Mouse (Mus musculus) lung, embryonic 16.5 days (tissue): Measurements from ENCODE around the gene Trim69. TPM values are rescaled to one million over a fixed set of nuclear protein-coding genes. Genes with fewer than 3 reads are reported as not detected.
"Not testable (repeated sequence)": the region's sequence is repeated elsewhere in the genome, so short reads cannot be mapped to it uniquely, and the experiment has no call there.

ENCODE experiments used
- ATAC-seq: fragments of 200-750 bp; cut with Nextera tagmentation; 2 replicates; pipeline ENCODE4 v1.8.0; 2017; ENCODE audit warnings: low read depth, mild to moderate bottlenecking, moderate library complexity
- H3K27ac ChIP-seq: fragments of 300-500 bp; sonication (generic); 2 replicates; pipeline ENCODE4 v1.5.1; 2014; ENCODE audit warnings: mild to moderate bottlenecking, control low read depth, low read length
- H3K27me3 ChIP-seq: fragments of 300-500 bp; sonication (generic); 2 replicates; pipeline ENCODE4 v1.6.1; 2014; ENCODE audit warnings: low read depth, low read length, mixed read lengths; ENCODE audit not compliant: control insufficient read depth, insufficient read depth
- H3K36me3 ChIP-seq: fragments of 300-500 bp; sonication (generic); 2 replicates; pipeline ENCODE4 v1.6.1; 2014; ENCODE audit warnings: low read length; ENCODE audit not compliant: control insufficient read depth, insufficient read depth
- H3K4me1 ChIP-seq: fragments of 300-500 bp; sonication (generic); replicated peaks from 2 replicates; pipeline ENCODE4 v1.6.1; 2014; ENCODE audit warnings: low read length, mixed read lengths; ENCODE audit not compliant: control insufficient read depth, insufficient read depth
- H3K4me2 ChIP-seq: fragments of 300-500 bp; sonication (generic); 2 replicates; pipeline ENCODE4 v1.6.1; 2014; ENCODE audit warnings: low read depth, low read length, control low read depth
- H3K4me3 ChIP-seq: fragments of 300-500 bp; sonication (generic); 2 replicates; pipeline ENCODE4 v1.5.1; 2014; ENCODE audit warnings: mild to moderate bottlenecking, low read length, control low read depth
- H3K9ac ChIP-seq: fragments of 300-500 bp; sonication (generic); 2 replicates; pipeline ENCODE4 v1.6.1; 2014; ENCODE audit warnings: low read length, control low read depth
- H3K9me3 ChIP-seq: fragments of 300-500 bp; sonication (generic); 2 replicates; pipeline ENCODE4 v1.6.1; 2016; ENCODE audit warnings: low read length; ENCODE audit not compliant: control insufficient read depth
- WGBS: fragments of 180-500 bp; shearing (Covaris S2); extraction: QIAGEN DNeasy Blood & Tissue Kit; methylation state at CpG from one replicate; pipeline ENCODE4 v1.1.7; 2014; 5-methylcytosine and 5-hydroxymethylcytosine counted together
- polyA plus RNA-seq: library from polyadenylated mRNA; unstranded; fragments of >200 nt; fragmentation: Nextera tagmentation; extraction: Ambion mirVana; gene quantifications from 2 replicates; pipeline ENCODE4 v1.2.1, GENCODE M21; 2015

Trim69 gene
- polyA plus RNA-seq, 1 experiment from 2014 or later: 0.11 TPM

DNA sequence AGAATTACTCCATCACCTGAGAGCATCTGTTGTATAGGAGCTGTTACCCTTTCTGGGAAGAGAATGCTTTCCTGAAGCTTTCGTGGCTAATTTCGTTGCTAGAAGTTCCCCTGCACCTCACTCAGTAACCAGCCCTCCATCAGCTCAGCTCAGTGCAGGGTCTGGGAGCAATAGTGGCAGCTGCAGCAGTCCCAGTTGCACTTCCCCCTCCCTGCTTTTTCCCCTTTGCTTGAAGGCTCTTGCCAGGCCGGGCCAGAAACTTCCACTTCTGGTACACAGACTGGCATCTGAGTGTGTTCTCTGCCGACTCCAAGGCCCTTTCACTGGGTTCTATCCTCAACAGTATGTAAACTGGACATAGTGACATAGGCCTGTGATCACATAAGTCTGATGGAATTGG, 24.6 kb downstream of the Trim69 start:
- ATAC-seq: no peak
- Histone ChIP-seq H3K4me1 (no peaks in the 10 kb centered on the region), H3K27ac (no peak overlapping the region), H3K9ac (no peak overlapping the region), H3K4me3 (no peak overlapping the region), H3K27me3 (no peaks in the 10 kb centered on the region), H3K36me3 (no peaks in the 10 kb centered on the region), H3K9me3 (no peaks in the 10 kb centered on the region), H3K4me2 (no peak overlapping the region)
- 69% methylated on average over 4 of the region's 4 CpGs for WGBS

DNA sequence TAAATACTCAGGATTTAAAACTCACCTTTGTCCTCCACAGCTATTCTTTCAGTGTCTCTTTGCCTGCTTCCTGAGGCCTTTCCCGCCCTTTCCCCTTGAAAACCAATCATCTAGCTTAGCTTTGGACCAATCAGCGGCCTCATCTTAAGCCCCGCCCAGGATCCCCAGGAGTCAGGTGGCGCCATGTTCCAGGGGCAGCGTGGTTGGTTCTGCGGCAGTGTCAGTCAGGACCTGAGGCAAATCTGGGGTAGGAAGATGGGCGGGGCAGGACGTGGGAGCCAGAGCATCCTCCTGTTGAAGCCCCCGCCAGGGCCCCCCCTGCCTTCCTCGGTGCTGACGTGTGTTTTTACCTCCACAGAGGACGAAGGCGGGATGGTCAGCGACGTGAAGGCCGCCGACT, 25.6 kb downstream of the Trim69 start, which contains the start of the genes Patl2 and Terb2:
Gene Patl2, minus strand, starts transcription at position 84 of the 400 bp plus-strand sequence.
Gene Terb2, plus strand, starts transcription at position 167 of the 400 bp plus-strand sequence.
- Histone ChIP-seq H3K27me3 (no peaks in the 10 kb centered on the region), H3K4me3 (no peak within 1 kb of the TSS), H3K4me1 (no peaks in the 10 kb centered on the region), H3K27ac (no peak within 1 kb of the TSS), H3K9me3 (no peaks in the 10 kb centered on the region), H3K4me2 (no peak within 1 kb of the TSS), H3K36me3 (no peaks in the 10 kb centered on the region), H3K9ac (no peak within 1 kb of the TSS)
- ATAC-seq: no peak
- WGBS: 71% methylated on average over 17 of the region's 17 CpGs

DNA sequence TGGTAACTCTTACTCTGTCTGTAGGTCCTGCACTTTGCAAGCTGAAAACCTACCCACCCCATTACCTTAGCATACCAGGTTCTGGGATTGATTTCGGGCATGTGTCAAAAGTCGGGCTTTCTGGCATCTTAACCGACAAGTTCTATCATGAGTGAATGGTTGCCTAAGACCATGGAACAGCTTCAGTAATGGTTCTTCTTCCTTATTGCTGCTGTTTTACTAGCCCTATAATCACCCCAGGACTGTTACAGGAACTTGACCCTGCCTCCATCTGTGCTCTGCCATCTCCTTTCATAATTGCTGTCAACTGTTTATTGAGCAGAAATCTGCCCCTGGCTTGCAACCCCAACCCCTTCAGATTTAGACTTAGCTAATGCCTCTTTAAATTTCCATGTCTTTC, 26.3 kb downstream of the Trim69 start:
- no peak overlapping the region for H3K9ac ChIP-seq
- H3K4me3 ChIP-seq: no peak overlapping the region
- no peak for ATAC-seq
- H3K4me1 ChIP-seq: no peaks in the 10 kb centered on the region
- H3K27ac ChIP-seq: no peak overlapping the region
- no peaks in the 10 kb centered on the region for H3K27me3 ChIP-seq
- H3K36me3 ChIP-seq: no peaks in the 10 kb centered on the region
- H3K9me3 ChIP-seq: no peaks in the 10 kb centered on the region
- H3K4me2 ChIP-seq: no peak overlapping the region
- 95% methylated on average over 3 of the region's 3 CpGs for WGBS

DNA sequence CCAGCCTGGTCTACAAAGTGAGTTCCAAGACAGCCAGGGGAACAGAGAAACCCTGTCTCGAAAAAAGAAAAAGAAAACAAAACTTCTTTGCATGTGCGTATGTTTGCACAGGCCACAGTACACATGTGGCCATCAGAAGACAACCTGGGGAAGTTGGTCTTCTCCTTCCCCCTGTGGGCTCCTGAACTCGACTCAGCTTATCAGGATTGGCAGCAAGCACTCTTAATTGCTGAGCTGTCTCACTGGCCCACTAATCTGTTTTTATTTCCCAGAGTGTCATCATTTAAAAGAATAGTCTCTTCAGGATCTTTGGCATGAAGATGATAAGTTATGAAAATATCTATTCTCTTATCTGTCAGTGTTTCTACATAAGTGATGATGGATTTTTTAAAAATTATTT, 31.3 kb downstream of the Trim69 start:
- ATAC-seq: no peak
- H3K9me3 ChIP-seq: no peaks in the 10 kb centered on the region
- no peaks in the 10 kb centered on the region for H3K36me3 ChIP-seq
- no peak overlapping the region for H3K27ac ChIP-seq
- WGBS: 65% methylated on average over 3 of the region's 3 CpGs
- H3K4me3 ChIP-seq: no peak overlapping the region
- no peak overlapping the region for H3K9ac ChIP-seq
- H3K4me2 ChIP-seq: no peak overlapping the region
- no peaks in the 10 kb centered on the region for H3K4me1 ChIP-seq
- no peaks in the 10 kb centered on the region for H3K27me3 ChIP-seq

DNA sequence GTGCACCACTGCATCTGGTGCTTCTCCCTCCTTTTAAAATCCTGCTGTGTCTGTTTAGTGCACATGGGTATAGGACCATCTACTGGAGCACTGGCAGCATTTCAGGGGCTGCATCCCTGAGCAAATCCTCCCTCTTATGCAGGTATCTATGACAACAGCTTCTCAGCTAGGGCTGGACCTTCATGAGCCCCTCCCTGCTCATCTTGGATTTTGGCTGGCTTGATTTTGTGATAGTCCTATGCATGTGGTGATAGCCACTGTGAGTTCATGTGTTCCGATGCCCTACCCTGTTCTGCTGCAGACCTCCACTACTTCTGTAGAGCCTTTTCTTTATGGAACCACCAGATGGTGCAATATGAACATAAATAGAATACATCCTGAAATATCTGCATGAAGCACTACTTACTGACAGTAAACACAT, 34.0 kb downstream of the Trim69 start:
- WGBS: 60% methylated on average over 1 of the region's 1 CpGs
- Histone ChIP-seq H3K27me3 (no peaks in the 10 kb centered on the region), H3K27ac (no peak overlapping the region), H3K4me3 (no peak overlapping the region), H3K9ac (no peak overlapping the region), H3K4me1 (no peaks in the 10 kb centered on the region), H3K9me3 (no peaks in the 10 kb centered on the region), H3K4me2 (no peak overlapping the region), H3K36me3 (no peaks in the 10 kb centered on the region)
- ATAC-seq: no peak

DNA sequence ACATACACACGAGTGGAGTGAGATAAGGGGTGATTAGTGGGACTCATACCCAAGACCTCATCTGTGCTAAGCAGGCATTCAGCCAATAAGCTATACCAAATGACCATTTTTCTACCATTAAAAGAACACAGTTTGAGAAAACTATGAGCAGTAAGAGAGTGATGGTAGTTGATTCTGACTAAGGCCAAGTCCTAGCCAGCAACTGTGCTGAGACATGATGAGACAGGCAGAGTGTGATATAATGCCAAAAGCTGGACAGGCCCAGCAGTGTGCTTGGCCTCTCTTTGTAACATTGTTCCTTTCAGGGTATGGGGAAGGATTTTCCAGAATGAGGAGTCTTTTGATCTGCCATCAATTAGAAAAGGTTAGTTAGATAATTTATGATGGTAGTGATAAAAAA, 41.0 kb downstream of the Trim69 start:
- Histone ChIP-seq H3K4me2 (no peak overlapping the region), H3K4me1 (no peaks in the 10 kb centered on the region), H3K36me3 (no peaks in the 10 kb centered on the region), H3K27me3 (no peaks in the 10 kb centered on the region), H3K9ac (no peak overlapping the region), H3K9me3 (no peaks in the 10 kb centered on the region), H3K27ac (no peak overlapping the region), H3K4me3 (no peak overlapping the region)
- 39% methylated on average over 1 of the region's 1 CpGs for WGBS
- peak; percentile 54 for ATAC-seq

DNA sequence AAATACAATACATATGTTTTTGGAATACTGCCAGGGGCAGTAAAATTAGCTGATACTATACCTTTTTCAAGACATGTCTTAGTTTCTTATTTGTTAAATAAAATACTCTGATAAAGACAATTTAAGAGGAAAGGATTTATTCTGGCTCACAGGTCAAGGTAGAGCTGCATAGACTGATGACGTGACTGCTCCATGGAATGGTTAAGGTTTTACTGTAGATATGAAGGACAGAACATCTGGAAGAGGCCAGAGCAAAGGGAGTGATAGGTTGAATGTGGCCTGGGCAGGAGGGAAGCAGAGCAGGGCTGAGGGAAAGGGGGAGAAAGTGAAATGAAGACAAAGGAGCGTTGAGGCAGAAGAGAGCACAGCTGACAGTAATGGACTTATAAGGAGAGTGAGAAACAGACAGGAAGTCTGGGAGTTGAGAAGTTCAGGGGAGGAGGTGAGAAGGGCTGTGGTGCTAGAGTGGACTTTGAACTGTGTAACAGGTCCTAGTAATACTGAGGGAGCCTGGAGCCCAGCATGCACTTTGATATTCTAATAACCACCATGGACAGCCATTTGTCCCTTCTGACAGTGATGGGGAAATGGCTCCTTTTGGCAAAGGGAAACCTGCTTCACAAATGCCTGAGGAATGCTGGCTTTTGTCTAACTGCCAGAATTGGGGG, 46.1 kb downstream of the Trim69 start:
- H3K9me3 ChIP-seq: no peaks in the 10 kb centered on the region
- no peaks in the 10 kb centered on the region for H3K27me3 ChIP-seq
- no peak for ATAC-seq
- H3K4me3 ChIP-seq: no peak overlapping the region
- no peaks in the 10 kb centered on the region for H3K4me1 ChIP-seq
- no peak overlapping the region for H3K27ac ChIP-seq
- no peak overlapping the region for H3K4me2 ChIP-seq
- H3K9ac ChIP-seq: no peak overlapping the region
- H3K36me3 ChIP-seq: no peaks in the 10 kb centered on the region
- WGBS: 42% methylated on average over 2 of the region's 2 CpGs

DNA sequence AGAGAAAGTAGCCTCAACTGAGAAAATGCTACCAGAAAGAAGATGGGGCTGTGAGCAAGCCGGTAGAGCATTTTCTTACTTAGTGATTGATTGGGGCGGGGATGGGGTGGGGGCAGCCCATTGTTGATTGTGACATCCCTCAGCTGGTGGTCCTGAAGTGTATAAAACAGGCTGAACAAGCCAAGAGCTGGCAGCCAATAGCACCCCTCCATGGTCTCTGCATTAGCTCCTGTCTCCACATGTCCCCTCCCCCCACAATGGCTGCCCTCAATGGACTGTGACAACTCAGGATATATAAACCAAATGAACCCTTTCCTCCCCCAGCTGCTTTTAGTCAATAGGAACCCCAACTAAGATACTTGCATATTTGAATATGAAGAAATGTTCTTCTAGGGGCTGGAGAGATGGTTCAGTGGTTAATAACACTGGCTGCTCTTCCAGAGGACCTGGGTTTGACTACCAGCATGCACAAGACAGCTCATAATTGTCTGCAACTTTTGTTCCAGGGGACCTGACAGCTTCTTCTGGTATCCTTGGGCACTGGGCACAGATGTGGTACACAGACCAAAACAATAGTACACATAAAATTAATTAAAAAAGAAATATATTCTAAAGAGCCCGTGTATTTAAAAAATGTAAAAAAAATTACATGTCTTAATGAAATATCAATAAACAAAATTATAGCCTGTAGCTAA, 50.2 kb downstream of the Trim69 start:
- Histone ChIP-seq H3K4me3 (no peak overlapping the region), H3K27ac (no peak overlapping the region), H3K36me3 (no peaks in the 10 kb centered on the region), H3K9ac (no peak overlapping the region), H3K4me1 (no peaks in the 10 kb centered on the region), H3K27me3 (no peaks in the 10 kb centered on the region), H3K4me2 (no peak overlapping the region), H3K9me3 (no peaks in the 10 kb centered on the region)
- peak; percentile 68; the same call in 1 of the 2 replicates for ATAC-seq
- WGBS: 61% methylated on average over 3 of the region's 3 CpGs

DNA sequence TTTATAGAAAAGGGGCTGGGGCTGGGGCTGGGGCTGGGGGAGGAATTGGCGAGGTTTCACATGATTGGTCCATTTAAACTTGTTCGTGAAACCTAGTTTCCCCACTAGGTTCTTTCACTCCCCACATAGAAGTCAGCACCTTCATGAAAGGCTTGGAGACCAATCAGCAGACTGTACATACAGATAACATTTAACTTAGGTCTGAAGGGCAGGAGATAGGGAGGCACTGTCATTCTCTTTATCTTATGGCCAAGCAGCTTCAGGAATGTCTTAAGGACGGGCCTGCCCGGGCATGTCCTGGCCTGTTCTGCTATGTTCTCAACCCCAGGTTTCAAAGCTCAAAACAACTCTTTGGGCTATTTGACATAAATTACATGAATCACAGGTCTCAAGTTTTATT, 56.6 kb downstream of the Trim69 start:
- not testable (repeated sequence) for H3K9me3 ChIP-seq, H3K9ac ChIP-seq, H3K36me3 ChIP-seq, H3K27me3 ChIP-seq, ATAC-seq, H3K4me3 ChIP-seq, H3K27ac ChIP-seq, H3K4me1 ChIP-seq, H3K4me2 ChIP-seq
- 90% methylated on average over 4 of the region's 4 CpGs for WGBS
